Mouse (Mus musculus): ENCODE data around the gene Ppp2r2d.

The Ppp2r2d gene

DNA sequence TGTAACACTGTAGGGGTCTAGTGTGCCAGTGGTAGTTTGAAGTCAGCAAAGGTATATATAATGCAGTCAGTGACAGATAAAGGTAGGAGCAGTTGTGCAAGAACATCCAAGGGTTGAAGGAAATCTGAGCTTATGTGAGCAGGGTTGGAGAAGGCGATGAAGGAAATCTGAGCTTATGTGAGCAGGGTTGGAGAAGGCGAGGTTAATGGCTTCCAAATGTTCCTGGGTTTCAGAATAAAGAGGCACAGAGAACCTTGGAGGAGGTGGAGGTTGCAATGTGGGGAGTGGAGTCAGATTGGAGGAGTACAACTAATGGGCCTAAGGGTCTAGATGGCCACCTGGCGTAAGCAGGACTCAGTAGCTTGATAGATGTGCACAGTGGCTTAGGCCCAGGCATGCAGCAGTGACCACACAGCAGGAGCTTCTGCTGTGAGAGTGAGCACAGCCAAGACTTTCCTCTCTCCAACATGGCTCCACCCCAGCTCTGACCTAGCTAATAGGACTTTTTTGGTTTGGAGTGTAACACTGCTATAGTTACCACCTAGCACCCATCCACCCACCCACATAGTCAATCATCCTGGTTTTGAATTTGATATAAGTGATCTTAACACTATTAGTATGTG lies 18.2 kb downstream of the Ppp2r2d start:
- no peak for DNase-seq (ENCODE audit: low spot score)

GRCm38 (mm10) chr7:138864776-138865175 lies 18.9 kb downstream of the Ppp2r2d start:
- no peak for DNase-seq (ENCODE audit: low spot score)

GRCm38 (mm10) chr7:138867286-138867685 lies 21.4 kb downstream of the Ppp2r2d start:
- no peak for DNase-seq (ENCODE audit: low spot score)

GRCm38 (mm10) chr7:138868316-138868715 lies 22.4 kb downstream of the Ppp2r2d start:
- no peak for DNase-seq (ENCODE audit: low spot score)

DNA sequence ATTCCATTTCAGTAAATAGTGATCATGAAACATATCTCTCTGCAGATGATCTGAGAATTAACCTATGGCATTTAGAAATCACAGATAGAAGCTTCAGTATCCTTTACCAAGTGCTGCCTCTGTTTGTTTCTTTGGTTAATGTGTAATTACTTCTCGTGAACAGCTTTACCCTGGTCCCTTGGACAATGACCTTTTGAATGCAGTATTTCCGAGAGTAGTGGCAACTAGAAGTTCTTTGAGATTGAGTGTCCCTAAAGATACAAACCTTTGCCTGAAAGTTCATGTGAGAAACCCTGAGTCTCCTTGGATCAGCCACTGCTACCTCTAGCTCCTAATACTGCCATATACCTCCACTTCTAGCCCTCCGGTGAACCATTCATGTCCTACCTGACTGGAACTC lies 27.1 kb downstream of the Ppp2r2d start:
- DNase-seq (ENCODE audit: low spot score): no peak

DNA sequence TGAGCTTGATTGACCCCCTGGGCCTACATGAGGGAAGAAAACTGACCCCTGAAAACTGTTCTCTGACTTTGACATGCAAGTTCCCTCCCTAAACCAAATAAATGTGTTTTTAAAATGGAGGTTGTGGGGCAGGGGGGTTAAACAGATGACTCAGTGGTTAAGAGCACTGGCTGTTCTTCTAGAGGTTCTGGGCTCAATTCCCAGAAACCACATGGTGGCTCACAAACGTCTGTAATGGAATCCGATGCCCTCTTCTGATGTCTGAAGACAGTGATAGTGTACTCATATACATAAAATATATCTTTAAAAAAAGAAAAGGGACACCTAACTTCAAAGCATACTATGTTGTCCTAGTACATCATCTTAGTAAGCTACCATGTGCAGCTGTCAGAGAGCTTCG lies 29.2 kb downstream of the Ppp2r2d start:
- no peak for DNase-seq (ENCODE audit: low spot score)

DNA sequence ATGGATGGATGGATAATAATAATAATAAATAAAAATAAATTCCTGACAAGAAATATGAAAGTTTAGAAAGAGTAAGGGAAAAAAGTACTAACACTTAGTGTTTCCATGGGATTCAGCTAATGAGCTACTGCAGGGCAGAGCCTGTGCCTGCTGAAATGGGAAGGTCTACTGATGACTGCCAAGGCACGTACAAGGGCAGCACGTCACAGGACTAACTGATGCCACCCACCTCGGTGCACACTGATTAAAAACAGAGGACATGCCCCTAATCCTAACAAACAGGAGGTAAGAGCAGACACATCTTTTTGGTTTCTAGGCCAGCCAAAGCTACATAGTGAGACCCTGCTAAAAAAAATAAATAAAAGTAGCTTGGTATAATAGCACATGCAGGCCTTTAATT lies 37.8 kb downstream of the Ppp2r2d start:
- no peak for DNase-seq (ENCODE audit: low spot score)

DNA sequence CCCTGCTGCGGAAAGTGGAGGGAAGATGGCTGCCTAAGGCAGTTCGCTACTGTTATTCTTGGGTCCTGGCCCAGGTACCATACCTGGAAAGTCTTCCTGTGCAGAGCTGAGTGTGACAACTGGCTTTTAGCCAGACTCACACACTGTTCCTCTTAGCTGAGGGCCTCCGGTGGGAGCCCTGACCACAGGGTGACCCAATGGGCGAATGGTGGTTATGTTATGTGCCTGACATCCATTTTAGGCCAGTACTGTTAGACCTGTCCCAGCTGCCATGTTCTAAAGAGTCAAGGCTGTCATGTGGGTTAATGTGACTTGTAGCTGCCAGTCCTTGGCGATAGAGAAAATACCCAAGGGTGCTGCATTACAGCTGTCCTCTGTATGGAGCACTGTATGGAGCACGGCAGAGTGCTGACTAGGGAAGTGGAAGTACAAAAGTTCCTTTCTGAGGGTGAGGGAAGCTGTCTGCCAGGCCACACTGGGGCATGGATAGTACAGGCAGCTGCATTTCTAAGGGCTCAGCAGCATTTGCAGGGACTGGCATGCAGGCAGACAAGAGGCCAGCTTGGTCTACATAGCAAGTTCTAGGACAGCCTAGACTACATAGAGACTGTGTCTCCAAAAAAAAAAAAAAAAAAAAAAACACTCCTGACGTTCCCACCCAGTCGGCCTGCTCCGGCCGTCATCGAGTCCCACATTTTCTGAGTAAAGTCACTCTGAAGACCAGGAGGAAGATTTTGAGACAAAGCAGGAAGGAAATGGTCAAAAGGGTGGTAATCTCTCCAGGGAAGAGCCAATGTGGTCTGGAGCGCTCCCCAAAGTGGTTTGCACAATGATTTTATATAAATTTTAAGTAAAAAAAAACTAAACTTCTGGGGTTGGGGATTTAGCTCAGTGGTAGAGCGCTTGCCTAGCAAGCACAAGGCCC lies 39.7 kb downstream of the Ppp2r2d start:
- DNase-seq (ENCODE audit: low spot score): no peak

DNA sequence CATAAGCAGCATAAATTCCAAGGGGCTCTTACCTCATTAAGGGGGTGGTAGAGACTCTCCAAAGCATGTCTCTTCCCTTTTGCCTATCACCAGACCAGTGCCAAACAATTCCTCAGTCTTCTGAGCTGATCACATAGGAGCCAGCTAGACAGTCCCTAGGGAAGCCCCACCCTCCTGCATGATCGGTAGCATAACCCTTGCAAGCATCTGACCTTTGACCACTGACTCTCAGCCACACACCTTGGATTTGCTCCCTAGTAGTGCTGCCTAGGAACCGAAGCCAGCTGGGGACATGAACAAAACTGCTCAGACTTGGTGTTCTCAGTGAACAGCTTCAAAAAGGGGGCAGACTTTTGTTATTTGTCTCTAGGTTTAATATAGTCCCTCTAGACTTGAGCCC lies 52.2 kb downstream of the Ppp2r2d start:
- DNase-seq (ENCODE audit: low spot score): no peak

DNA sequence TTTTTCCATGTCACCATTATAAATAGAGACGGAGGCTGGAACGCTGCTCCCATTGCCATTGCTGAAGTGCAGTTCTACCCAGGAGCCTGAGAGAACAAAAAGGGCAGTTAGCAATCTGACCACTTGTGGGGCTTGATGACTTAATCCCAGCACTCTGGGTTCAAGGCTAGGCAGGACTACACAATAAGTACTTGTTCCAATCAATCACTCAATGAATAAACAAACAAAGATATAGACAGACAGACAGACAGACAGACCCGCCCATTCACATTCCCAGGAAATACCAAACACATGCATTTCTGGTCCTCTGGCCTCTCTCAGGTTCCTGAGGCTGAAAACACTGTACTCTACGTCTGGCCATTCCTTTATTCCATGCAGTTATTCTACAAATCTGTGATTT lies 52.9 kb downstream of the Ppp2r2d start:
- DNase-seq (ENCODE audit: low spot score): no peak

DNA sequence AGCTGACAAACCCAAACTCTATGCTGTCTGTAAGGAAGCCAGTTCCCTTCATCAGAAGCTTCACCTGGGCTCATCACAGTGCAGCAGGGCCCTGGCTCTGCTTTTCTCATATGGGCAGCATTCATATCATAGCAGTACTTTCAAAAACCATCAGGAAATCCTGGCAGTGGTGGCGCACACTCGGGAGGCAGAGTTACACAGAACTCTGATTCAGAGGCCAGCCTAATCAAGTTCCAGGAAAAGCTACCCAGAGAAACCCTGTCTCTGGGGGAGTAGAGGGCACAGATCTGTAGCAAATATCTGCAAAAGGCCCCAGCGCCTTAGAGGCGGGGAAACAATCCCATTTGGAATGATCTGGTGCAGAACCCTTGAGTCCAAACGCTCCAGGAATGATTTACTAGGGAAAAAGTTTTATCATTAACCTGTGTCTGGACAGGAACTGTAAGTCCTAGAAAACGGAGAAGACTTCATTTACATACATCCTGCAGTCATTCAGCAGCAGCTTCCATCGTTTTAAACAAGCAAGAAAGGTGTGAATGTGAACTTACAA lies 58.1 kb downstream of the Ppp2r2d start:
- no peak for DNase-seq (ENCODE audit: low spot score)

DNA sequence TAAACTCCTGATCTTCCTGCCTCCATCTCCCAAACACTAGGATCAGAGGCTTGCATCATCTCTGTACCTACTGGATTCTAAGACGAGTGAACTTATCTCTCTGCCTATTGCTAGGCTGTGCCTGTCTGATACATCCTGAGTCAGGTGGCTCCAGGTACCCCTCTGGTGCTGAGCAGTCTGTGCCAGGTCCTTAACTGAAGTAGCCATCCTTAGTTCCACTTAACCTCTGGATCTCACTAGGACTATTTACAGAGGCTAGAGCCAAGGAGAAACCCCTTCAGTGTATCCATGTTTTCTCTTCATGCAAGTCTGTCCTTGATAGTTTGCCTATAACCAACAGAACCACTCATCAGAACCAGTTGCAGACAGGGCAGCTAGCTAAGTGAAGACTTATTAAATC lies 60.6 kb downstream of the Ppp2r2d start:
- DNase-seq (ENCODE audit: low spot score): no peak

DNA sequence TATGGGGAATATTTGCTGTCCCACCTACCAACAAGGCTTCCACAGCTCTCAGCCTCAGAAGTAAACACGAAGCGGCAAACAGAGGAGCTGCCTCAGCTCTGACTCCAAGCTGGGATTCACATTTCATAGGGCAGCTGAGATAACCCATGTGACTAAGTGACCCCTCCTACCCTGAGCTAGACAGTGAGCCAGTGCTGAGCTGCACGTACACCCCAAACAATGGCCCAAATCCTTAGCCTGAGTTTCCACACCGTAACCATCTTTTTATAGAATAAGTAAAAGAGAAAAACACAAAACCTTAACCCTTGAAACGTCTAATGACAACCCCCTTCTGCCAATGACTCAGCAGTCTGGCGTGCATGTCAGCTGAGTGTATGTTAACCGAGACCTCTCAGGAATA lies 61.2 kb downstream of the Ppp2r2d start:
- no peak for DNase-seq (ENCODE audit: low spot score)

DNA sequence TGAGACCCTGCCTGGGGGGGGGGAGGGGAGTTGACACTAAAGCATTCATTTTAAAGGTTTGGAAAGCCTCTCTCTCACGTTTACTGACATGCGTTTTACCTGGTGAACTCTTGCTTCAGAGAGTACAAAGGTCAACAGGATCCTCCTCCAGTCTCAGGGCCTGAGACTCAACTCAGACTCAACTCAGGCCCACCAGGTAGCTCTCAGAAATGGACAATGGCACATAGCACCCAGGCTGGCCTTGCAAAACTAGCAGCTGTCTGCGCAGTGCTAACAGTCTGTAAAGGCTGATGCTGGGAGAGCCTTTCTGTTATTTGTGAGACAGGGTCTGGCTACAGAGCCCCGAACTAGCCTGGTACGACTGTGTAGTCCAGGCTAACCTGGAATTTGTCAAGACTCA lies 62.1 kb downstream of the Ppp2r2d start:
- DNase-seq (ENCODE audit: low spot score): no peak

DNA sequence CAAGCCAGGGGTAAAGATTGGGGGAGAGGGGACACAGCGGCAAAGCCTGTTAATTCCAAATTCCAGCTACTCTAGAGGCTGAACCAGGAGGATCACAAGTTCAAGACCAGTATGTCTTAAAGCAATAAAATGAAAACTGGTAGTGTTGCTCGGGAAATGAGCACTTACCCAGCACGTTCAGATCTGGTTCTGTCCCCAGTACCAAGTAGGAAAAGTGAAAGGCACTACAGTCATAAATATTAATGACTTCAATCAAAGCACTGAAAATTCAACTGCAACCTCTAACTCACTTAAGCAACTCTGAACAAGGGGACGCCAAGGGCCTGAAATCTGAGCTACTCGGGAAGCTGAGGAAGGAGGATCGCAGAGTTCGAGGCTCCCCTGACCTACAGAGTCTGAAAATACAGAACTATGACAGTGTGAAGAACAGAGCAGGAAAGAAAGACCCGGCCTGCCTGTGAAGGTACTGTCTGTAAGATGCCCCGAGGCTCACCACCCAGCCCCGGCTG lies 62.9 kb downstream of the Ppp2r2d start:
- no peak for DNase-seq (ENCODE audit: low spot score)

DNA sequence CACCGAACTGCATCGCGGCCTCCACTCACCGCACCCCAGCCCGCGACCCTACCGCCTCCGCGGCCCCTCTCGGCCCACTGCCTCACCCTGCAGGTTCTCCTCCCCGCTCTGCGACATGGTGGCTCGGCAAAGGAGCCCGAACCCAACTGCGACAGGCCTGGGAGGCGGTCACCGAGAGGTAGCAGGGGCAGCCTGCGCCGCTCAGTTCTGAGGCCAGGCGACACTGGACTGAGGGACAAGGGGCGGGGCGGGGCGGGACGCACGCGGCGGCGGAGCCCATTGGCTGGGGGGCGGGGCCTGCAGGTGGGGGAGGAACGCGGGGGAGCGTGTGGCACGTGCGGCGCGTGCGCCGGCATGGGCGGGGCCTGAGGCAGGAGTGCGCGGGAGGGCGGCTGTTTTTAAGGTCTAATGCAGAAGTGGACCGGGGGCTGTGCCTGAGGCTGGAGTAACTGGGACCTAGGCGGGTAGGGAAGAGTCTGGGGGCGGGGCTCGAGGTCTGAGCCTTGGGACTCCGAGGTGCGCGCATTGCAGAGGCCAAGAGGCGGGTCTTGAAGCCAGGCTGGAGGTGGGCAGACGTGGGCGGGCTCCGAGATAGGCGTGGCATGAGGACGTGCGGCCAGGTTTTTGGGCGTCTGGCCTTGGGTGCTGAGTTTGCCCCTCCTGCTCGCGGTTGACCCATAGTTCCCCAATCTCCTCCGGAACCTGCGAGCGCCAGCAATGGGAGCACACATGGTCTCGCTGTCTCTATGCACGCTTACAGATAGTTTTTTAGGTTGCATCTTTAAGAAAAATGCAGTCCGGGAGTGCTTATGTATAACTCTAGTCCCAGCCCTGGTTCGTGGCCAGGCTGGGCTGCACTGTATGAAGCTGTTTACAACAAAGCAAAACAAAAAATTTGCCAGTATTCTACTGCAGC lies 63.7 kb downstream of the Ppp2r2d start, which contains the start of gene Bnip3:
Gene Bnip3 (minus strand): TSS at position 243 of the 916 bp plus-strand sequence.
- DNase-seq (ENCODE audit: low spot score): peak; percentile 76

GRCm38 (mm10) chr7:138910193-138910562 lies 64.3 kb downstream of the Ppp2r2d start:
- DNase-seq (ENCODE audit: low spot score): no peak

GRCm38 (mm10) chr7:138913616-138914015 lies 67.7 kb downstream of the Ppp2r2d start:
- no peak for DNase-seq (ENCODE audit: low spot score)

- peak; percentile 7 for DNase-seq (ENCODE audit: low spot score)
These were observed 73.5 kb downstream of the Ppp2r2d start for GRCm38 (mm10) chr7:138919156-138919944.

GRCm38 (mm10) chr7:138921611-138922010 lies 75.7 kb downstream of the Ppp2r2d start:
- DNase-seq (ENCODE audit: low spot score): no peak
